Mouse (Mus musculus) heart, embryonic 12.5 days (tissue): ENCODE results near the gene Sipa1l1. TPM values are rescaled to one million over a fixed set of nuclear protein-coding genes. Genes with fewer than 3 reads are reported as not detected.
A peak's percentile ranks its signal among the peaks of the same experiment; 100 is the strongest.

Experiments
- ATAC-seq: fragments of 200-750 bp; cut with Nextera tagmentation; 2 replicates; pipeline ENCODE4 v1.8.0; 2017; ENCODE audit warnings: moderate TSS enrichment, moderate library complexity; ENCODE audit not compliant: insufficient number of reproducible peaks, low FRiP score
- H3K27ac ChIP-seq: fragments of 300-500 bp; sonication (generic); 2 replicates; pipeline ENCODE4 v1.5.1; 2016; ENCODE audit warnings: mild to moderate bottlenecking, moderate library complexity; ENCODE audit not compliant: poor library complexity, severe bottlenecking
- H3K27me3 ChIP-seq: fragments of 300-500 bp; sonication (generic); replicated peaks from 2 replicates; pipeline ENCODE4 v1.6.1; 2016; ENCODE audit warnings: mild to moderate bottlenecking, moderate library complexity
- H3K36me3 ChIP-seq: fragments of 300-500 bp; sonication (generic); 2 replicates; pipeline ENCODE4 v1.6.1; 2016; ENCODE audit warnings: mild to moderate bottlenecking, moderate library complexity
- H3K4me1 ChIP-seq: fragments of 300-500 bp; sonication (generic); replicated peaks from 2 replicates; pipeline ENCODE4 v1.6.1; 2016; ENCODE audit warnings: mild to moderate bottlenecking
- H3K4me2 ChIP-seq: fragments of 300-500 bp; sonication (generic); 2 replicates; pipeline ENCODE4 v1.6.1; 2016; ENCODE audit warnings: mild to moderate bottlenecking, moderate library complexity
- H3K4me3 ChIP-seq: fragments of 300-500 bp; sonication (generic); 2 replicates; pipeline ENCODE4 v1.5.1; 2016; ENCODE audit warnings: mild to moderate bottlenecking
- H3K9ac ChIP-seq: fragments of 300-500 bp; sonication (generic); 2 replicates; pipeline ENCODE4 v1.6.1; 2016; ENCODE audit warnings: mild to moderate bottlenecking, moderate library complexity
- H3K9me3 ChIP-seq: fragments of 300-500 bp; sonication (generic); replicated peaks from 2 replicates; pipeline ENCODE4 v1.6.1; 2016; ENCODE audit warnings: mild to moderate bottlenecking, moderate library complexity
- WGBS: fragments of 180-500 bp; shearing (Covaris S2); methylation state at CpG from one replicate; pipeline ENCODE4 v1.1.7; 2016; 5-methylcytosine and 5-hydroxymethylcytosine counted together
- polyA plus RNA-seq: library from polyadenylated mRNA; unstranded; fragments of >200 nt; fragmentation: Nextera tagmentation; extraction: Ambion mirVana; gene quantifications from 2 replicates; pipeline ENCODE4 v1.2.1, GENCODE M21; 2016

Sipa1l1 gene
- polyA plus RNA-seq, 1 experiment from 2014 or later: 35.5 TPM

GRCm38 (mm10) chr12:82213056-82213455 is 43.9 kb downstream of the Sipa1l1 start:
- Histone ChIP-seq H3K9me3 (peaks cover 7% of the 10 kb centered on the region; the same call in 1 of the 2 replicates), H3K4me2 (no peak overlapping the region), H3K9ac (no peak overlapping the region), H3K36me3 (peaks cover 5% of the 10 kb centered on the region), H3K4me3 (no peak overlapping the region), H3K27me3 (no peaks in the 10 kb centered on the region), H3K4me1 (peaks cover 21% of the 10 kb centered on the region), H3K27ac (no peak overlapping the region)
- WGBS: 75% methylated on average over 2 of the region's 2 CpGs
- ATAC-seq: no peak

GRCm38 (mm10) chr12:82214916-82215315 is 45.8 kb downstream of the Sipa1l1 start:
- WGBS: 37% methylated on average over 5 of the region's 5 CpGs
- Histone ChIP-seq H3K27me3 (no peaks in the 10 kb centered on the region), H3K36me3 (peaks cover 5% of the 10 kb centered on the region), H3K4me3 (no peak overlapping the region), H3K4me2 (no peak overlapping the region), H3K4me1 (peaks cover 33% of the 10 kb centered on the region), H3K9ac (no peak overlapping the region), H3K9me3 (peaks cover 4% of the 10 kb centered on the region; the same call in 1 of the 2 replicates), H3K27ac (no peak overlapping the region)
- ATAC-seq: no peak

- Histone ChIP-seq H3K4me2 (no peak overlapping the region), H3K27me3 (no peaks in the 10 kb centered on the region), H3K36me3 (peaks cover 5% of the 10 kb centered on the region), H3K27ac (no peak overlapping the region), H3K4me1 (peaks cover 39% of the 10 kb centered on the region), H3K4me3 (no peak overlapping the region), H3K9ac (no peak overlapping the region), H3K9me3 (peaks cover 4% of the 10 kb centered on the region; the same call in 1 of the 2 replicates)
- ATAC-seq: no peak
- WGBS: 69% methylated on average over 6 of the region's 6 CpGs
These were observed 47.9 kb downstream of the Sipa1l1 start for GRCm38 (mm10) chr12:82216801-82217553.

- Histone ChIP-seq H3K4me2 (no peak overlapping the region), H3K36me3 (peaks cover 5% of the 10 kb centered on the region), H3K9ac (no peak overlapping the region), H3K27ac (no peak overlapping the region), H3K4me1 (peaks cover 43% of the 10 kb centered on the region), H3K4me3 (no peak overlapping the region), H3K27me3 (no peaks in the 10 kb centered on the region), H3K9me3 (peaks cover 4% of the 10 kb centered on the region; the same call in 1 of the 2 replicates)
- WGBS: 85% methylated on average over 7 of the region's 7 CpGs
- no peak for ATAC-seq
These were observed 49.1 kb downstream of the Sipa1l1 start for GRCm38 (mm10) chr12:82218201-82218600.

- Histone ChIP-seq H3K9me3 (no peaks in the 10 kb centered on the region), H3K9ac (no peak overlapping the region), H3K4me1 (peaks cover 52% of the 10 kb centered on the region), H3K27me3 (no peaks in the 10 kb centered on the region), H3K36me3 (no peaks in the 10 kb centered on the region), H3K27ac (no peak overlapping the region), H3K4me3 (no peak overlapping the region), H3K4me2 (no peak overlapping the region)
- ATAC-seq: no peak
- WGBS: 76% methylated on average over 5 of the region's 5 CpGs
These were observed 51.4 kb downstream of the Sipa1l1 start for GRCm38 (mm10) chr12:82220367-82221089.

GRCm38 (mm10) chr12:82223126-82223815 is 54.2 kb downstream of the Sipa1l1 start:
- peaks cover 66% of the 10 kb centered on the region for H3K4me1 ChIP-seq
- no peak overlapping the region for H3K4me2 ChIP-seq
- no peak overlapping the region for H3K4me3 ChIP-seq
- H3K36me3 ChIP-seq: no peaks in the 10 kb centered on the region
- ATAC-seq: no peak
- H3K27me3 ChIP-seq: no peaks in the 10 kb centered on the region
- H3K9ac ChIP-seq: no peak overlapping the region
- WGBS: 60% methylated on average over 9 of the region's 9 CpGs
- no peak overlapping the region for H3K27ac ChIP-seq
- H3K9me3 ChIP-seq: no peaks in the 10 kb centered on the region

- no peak for ATAC-seq
- WGBS: 81% methylated on average over 7 of the region's 7 CpGs
- H3K4me1 ChIP-seq: peaks cover 64% of the 10 kb centered on the region
These were observed 55.7 kb downstream of the Sipa1l1 start for GRCm38 (mm10) chr12:82224848-82225247.

GRCm38 (mm10) chr12:82225278-82225677 is 56.2 kb downstream of the Sipa1l1 start:
- H3K4me2 ChIP-seq: no peak overlapping the region
- H3K27ac ChIP-seq: no peak overlapping the region
- no peak overlapping the region for H3K4me3 ChIP-seq
- H3K9me3 ChIP-seq: no peaks in the 10 kb centered on the region
- no peaks in the 10 kb centered on the region for H3K36me3 ChIP-seq
- H3K27me3 ChIP-seq: no peaks in the 10 kb centered on the region
- 90% methylated on average over 2 of the region's 2 CpGs for WGBS
- peaks cover 65% of the 10 kb centered on the region for H3K4me1 ChIP-seq
- ATAC-seq: no peak
- H3K9ac ChIP-seq: no peak overlapping the region

More at GRCm38 (mm10) chr12:82224848-82225247, 55.7 kb downstream of the Sipa1l1 start:
- Histone ChIP-seq H3K27me3 (no peaks in the 10 kb centered on the region), H3K4me3 (no peak overlapping the region), H3K9me3 (no peaks in the 10 kb centered on the region), H3K27ac (no peak overlapping the region), H3K9ac (no peak overlapping the region), H3K36me3 (no peaks in the 10 kb centered on the region), H3K4me2 (no peak overlapping the region)

- 29% methylated on average over 4 of the region's 4 CpGs for WGBS
- H3K9ac ChIP-seq: no peak overlapping the region
- H3K4me3 ChIP-seq: no peak overlapping the region
- H3K4me2 ChIP-seq: no peak overlapping the region
- no peaks in the 10 kb centered on the region for H3K36me3 ChIP-seq
- ATAC-seq: 0 out of 2 replicates have a peak, but pooled peaks have one; percentile 42
- H3K9me3 ChIP-seq: no peaks in the 10 kb centered on the region
- peaks cover 67% of the 10 kb centered on the region for H3K4me1 ChIP-seq
- H3K27ac ChIP-seq: no peak overlapping the region
- H3K27me3 ChIP-seq: no peaks in the 10 kb centered on the region
These were observed 56.7 kb downstream of the Sipa1l1 start for GRCm38 (mm10) chr12:82225751-82226228.

- Histone ChIP-seq H3K27me3 (no peaks in the 10 kb centered on the region), H3K4me3 (no peak overlapping the region), H3K4me1 (peaks cover 74% of the 10 kb centered on the region), H3K9me3 (no peaks in the 10 kb centered on the region), H3K9ac (no peak overlapping the region), H3K36me3 (no peaks in the 10 kb centered on the region), H3K27ac (no peak overlapping the region), H3K4me2 (no peak overlapping the region)
- ATAC-seq: no peak
- 51% methylated on average over 6 of the region's 6 CpGs for WGBS
These were observed 57.4 kb downstream of the Sipa1l1 start for GRCm38 (mm10) chr12:82226311-82227066.
